Mouse (Mus musculus): ENCODE measurements around the gene Pxk. TPM values are rescaled to one million over a fixed set of nuclear protein-coding genes. Genes with fewer than 3 reads are reported as not detected.

Gene Pxk
- polyA plus RNA-seq, 1 experiment from 2014 or later, result 15.5 TPM

DNA sequence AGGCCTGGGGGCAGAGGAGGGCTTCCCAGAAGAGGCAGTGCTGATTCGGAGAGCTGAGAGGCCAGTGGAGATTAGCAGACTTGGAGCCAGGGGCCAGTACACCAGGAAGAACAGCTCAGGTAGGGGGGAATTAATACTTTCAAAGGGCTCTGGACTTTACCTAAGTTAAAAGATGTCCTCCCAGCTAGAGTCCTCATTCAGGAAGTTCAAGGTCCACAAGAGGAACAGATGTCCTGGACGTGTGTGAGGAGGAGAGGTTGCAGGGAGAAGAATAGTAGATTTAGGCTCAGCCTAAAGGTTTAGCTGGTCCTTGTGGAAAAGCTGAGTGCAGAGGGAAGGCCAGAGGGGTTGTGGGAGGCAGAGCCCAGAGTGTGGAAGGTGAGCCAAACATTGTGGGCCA is 36.2 kb downstream of the Pxk start:
- no peak overlapping the region for H3K4me3 ChIP-seq
- no peaks in the 10 kb centered on the region for H3K9me3 ChIP-seq
- 76% methylated on average over 2 of the region's 2 CpGs for WGBS
- no peak for DNase-seq (ENCODE audit: extremely low spot score, low spot score)
- no peaks in the 10 kb centered on the region for H3K36me3 ChIP-seq (replicated peaks)
- peaks cover under 1% of the 10 kb centered on the region for H3K4me1 ChIP-seq
- H3K27me3 ChIP-seq (ENCODE audit: poor library complexity, severe bottlenecking), result no peaks in the 10 kb centered on the region
- H3K27ac ChIP-seq, result no peak overlapping the region

DNA sequence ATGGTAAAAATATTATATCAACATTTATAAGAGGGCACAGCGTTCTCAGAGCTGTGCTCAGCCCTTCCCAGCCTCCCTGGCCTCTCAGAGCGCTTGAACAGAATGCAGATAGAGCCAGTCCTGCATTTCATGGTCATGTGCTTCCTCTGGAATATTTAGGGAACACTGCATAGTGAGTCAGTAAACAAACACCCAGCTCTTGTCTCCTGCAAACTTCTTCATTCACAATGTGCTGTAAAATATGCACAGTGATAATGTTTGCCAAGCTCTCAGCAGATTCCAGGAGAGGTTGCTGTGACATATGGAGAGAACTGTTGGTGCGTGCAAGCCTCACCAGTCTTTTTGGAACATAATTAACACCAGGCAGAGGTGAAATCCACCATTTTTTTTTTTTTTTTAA is 37.1 kb downstream of the Pxk start:
- Histone ChIP-seq H3K4me3 (no peak overlapping the region), H3K9me3 (no peaks in the 10 kb centered on the region), H3K27me3 (ENCODE audit: poor library complexity, severe bottlenecking) (no peaks in the 10 kb centered on the region), H3K27ac (no peak overlapping the region), H3K36me3 (replicated peaks) (no peaks in the 10 kb centered on the region), H3K4me1 (peaks cover 10% of the 10 kb centered on the region)
- 88% methylated on average over 3 of the region's 3 CpGs for WGBS
- no peak for DNase-seq (ENCODE audit: extremely low spot score, low spot score)

- 39% methylated on average over 23 of the region's 23 CpGs for WGBS
- peak overlapping the region; percentile 74 for H3K27ac ChIP-seq
Observed at GRCm38 (mm10) chr14:8139724-8140710, 42.0 kb downstream of the Pxk start.

DNA sequence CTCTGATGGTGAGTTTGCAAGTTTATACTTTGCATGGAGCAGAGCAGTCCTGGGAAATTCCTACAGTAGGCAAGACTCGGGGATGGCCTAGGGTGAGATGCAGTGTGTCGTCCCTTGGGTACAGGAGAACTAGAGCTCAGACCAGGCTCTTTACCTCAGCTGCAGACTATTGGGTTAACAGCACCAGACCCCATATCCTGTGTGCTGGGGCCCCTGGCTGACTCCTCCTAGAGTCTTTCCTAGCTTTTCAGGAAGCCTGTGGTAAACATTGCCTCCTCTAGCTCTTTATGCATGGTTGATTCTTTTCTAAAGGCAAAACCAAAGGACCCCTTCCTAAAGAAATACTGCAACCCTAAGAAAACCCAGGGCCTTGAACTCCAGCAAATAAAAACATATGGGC is 43.1 kb downstream of the Pxk start:
- no peaks in the 10 kb centered on the region for H3K9me3 ChIP-seq
- WGBS, result 64% methylated on average over 2 of the region's 2 CpGs
- DNase-seq (ENCODE audit: extremely low spot score, low spot score), result no peak
- H3K4me3 ChIP-seq, result no peak overlapping the region
- H3K4me1 ChIP-seq, result peaks cover 25% of the 10 kb centered on the region
- no peaks in the 10 kb centered on the region for H3K27me3 ChIP-seq (ENCODE audit: poor library complexity, severe bottlenecking)
- peaks cover 20% of the 10 kb centered on the region for H3K36me3 ChIP-seq (replicated peaks)
- no peak overlapping the region for H3K27ac ChIP-seq

More at GRCm38 (mm10) chr14:8139724-8140710, 42.0 kb downstream of the Pxk start:
- Histone ChIP-seq H3K27me3 (ENCODE audit: poor library complexity, severe bottlenecking) (no peaks in the 10 kb centered on the region), H3K4me3 (no peak overlapping the region), H3K36me3 (replicated peaks) (peaks cover 17% of the 10 kb centered on the region), H3K9me3 (no peaks in the 10 kb centered on the region), H3K4me1 (peaks cover 25% of the 10 kb centered on the region)
- peak; percentile 18 for DNase-seq (ENCODE audit: extremely low spot score, low spot score)

DNA sequence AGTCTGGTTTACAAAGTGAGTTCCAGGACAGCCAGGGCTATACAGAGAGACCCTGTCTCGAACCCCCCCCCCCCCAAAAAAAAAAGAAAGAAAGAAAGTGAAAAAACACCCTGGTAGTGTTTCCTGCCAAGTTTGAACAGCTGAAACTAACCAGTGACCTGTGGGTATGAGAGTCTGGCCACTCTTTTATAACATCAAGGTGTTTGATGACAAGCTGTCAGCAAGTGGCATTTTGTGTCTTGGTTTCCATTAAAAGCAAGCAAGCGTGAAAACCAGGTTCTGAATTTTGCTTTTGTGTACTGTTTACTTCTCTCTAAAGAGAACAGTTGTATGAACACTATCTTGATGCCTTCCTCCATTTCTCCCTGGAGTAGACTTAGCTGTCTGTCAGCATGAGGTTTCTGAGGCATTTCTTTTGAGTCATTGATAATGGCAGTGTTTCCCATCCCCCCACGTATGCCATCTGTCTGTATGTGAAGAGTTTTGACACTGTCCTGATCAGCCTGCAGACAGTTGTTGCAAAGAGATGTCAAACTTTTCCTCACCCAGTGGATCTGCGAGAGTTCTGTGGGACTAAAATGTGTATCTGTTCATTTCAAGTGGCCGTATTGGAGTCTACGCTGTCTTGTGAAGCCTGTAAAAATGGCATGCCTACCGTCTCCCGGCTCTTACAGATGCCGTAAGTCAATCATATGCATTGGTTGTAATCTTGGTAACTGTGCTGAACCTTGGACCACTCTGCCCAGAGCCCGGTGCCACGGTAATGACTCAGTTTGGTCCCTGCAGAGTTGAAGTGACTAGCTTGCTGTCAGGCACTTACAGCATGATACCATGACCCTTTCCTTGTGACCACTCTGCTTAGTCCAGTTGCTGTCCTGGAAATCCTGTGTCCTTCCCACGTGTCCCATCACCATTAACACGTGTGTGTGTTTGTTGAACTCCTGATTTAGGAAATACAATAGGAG is 47.9 kb downstream of the Pxk start:
- H3K36me3 ChIP-seq (replicated peaks), result peaks cover 20% of the 10 kb centered on the region
- DNase-seq (ENCODE audit: extremely low spot score, low spot score), result no peak
- 91% methylated on average over 13 of the region's 13 CpGs for WGBS
- H3K9me3 ChIP-seq, result no peaks in the 10 kb centered on the region
- no peaks in the 10 kb centered on the region for H3K27me3 ChIP-seq (ENCODE audit: poor library complexity, severe bottlenecking)
- H3K27ac ChIP-seq, result no peak overlapping the region
- peaks cover 10% of the 10 kb centered on the region for H3K4me1 ChIP-seq
- no peak overlapping the region for H3K4me3 ChIP-seq

GRCm38 (mm10) chr14:8146611-8147223 is 48.7 kb downstream of the Pxk start:
- 0 out of 2 replicates have a peak, but pooled peaks cover 3% of the 10 kb centered on the region for H3K4me1 ChIP-seq
- H3K27ac ChIP-seq, result no peak overlapping the region
- 92% methylated on average over 10 of the region's 11 CpGs for WGBS

GRCm38 (mm10) chr14:8148842-8149241 is 50.8 kb downstream of the Pxk start:
- H3K36me3 ChIP-seq (replicated peaks), result peaks cover 22% of the 10 kb centered on the region
- no peak overlapping the region for H3K27ac ChIP-seq
- H3K4me1 ChIP-seq, result 0 out of 2 replicates have a peak, but pooled peaks cover 3% of the 10 kb centered on the region
- 89% methylated on average over 8 of the region's 8 CpGs for WGBS
- H3K4me3 ChIP-seq, result no peak overlapping the region
- H3K9me3 ChIP-seq, result no peaks in the 10 kb centered on the region
- H3K27me3 ChIP-seq (ENCODE audit: poor library complexity, severe bottlenecking), result no peaks in the 10 kb centered on the region
- no peak for DNase-seq (ENCODE audit: extremely low spot score, low spot score)

More at GRCm38 (mm10) chr14:8146611-8147223, 48.7 kb downstream of the Pxk start:
- no peak for DNase-seq (ENCODE audit: extremely low spot score, low spot score)
- H3K4me3 ChIP-seq, result no peak overlapping the region
- H3K36me3 ChIP-seq (replicated peaks), result peaks cover 23% of the 10 kb centered on the region
- no peaks in the 10 kb centered on the region for H3K9me3 ChIP-seq
- no peaks in the 10 kb centered on the region for H3K27me3 ChIP-seq (ENCODE audit: poor library complexity, severe bottlenecking)

DNA sequence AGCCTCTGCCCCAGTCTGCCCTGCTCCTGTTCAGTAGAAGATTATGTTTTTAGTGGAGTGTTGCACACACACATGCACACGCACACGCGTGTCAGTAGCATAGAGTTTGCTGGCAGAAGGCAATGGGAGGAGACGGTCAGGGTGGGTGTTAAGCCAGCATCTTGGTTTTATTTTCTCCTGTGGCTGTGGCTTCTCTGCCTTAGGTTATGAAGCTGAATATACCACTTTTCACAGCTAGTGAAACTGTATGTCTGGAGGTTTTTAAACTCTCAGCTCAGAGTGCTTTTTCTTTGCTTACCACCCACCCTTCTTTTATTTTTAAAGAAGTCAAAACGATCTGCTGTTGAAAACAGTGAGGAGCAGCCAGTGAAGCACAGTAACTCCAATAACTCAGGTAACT is 53.7 kb downstream of the Pxk start:
- 93% methylated on average over 5 of the region's 5 CpGs for WGBS
- H3K36me3 ChIP-seq (replicated peaks), result peaks cover 10% of the 10 kb centered on the region; the same call in 1 of the 2 replicates
- no peak for DNase-seq (ENCODE audit: extremely low spot score, low spot score)
- H3K27me3 ChIP-seq (ENCODE audit: poor library complexity, severe bottlenecking), result no peaks in the 10 kb centered on the region
- H3K27ac ChIP-seq, result no peak overlapping the region
- 0 out of 2 replicates have a peak, but pooled peaks cover 3% of the 10 kb centered on the region for H3K4me1 ChIP-seq
- no peak overlapping the region for H3K4me3 ChIP-seq
- no peaks in the 10 kb centered on the region for H3K9me3 ChIP-seq

- no peak for DNase-seq (ENCODE audit: extremely low spot score, low spot score)
- H3K27ac ChIP-seq, result no peak overlapping the region
- no peaks in the 10 kb centered on the region for H3K4me1 ChIP-seq
- no peak overlapping the region for H3K4me3 ChIP-seq
- 85% methylated on average over 3 of the region's 3 CpGs for WGBS
- H3K36me3 ChIP-seq (replicated peaks), result peaks cover 10% of the 10 kb centered on the region; the same call in 1 of the 2 replicates
- H3K9me3 ChIP-seq, result no peaks in the 10 kb centered on the region
- no peaks in the 10 kb centered on the region for H3K27me3 ChIP-seq (ENCODE audit: poor library complexity, severe bottlenecking)
Observed at GRCm38 (mm10) chr14:8154072-8154471, 56.1 kb downstream of the Pxk start.

- Histone ChIP-seq H3K27ac (no peak overlapping the region), H3K4me3 (no peak overlapping the region), H3K4me1 (no peaks in the 10 kb centered on the region), H3K27me3 (ENCODE audit: poor library complexity, severe bottlenecking) (no peaks in the 10 kb centered on the region), H3K36me3 (replicated peaks) (peaks cover 9% of the 10 kb centered on the region), H3K9me3 (no peaks in the 10 kb centered on the region)
- DNase-seq (ENCODE audit: extremely low spot score, low spot score), result no peak
- 39% methylated on average over 3 of the region's 3 CpGs for WGBS
Observed at GRCm38 (mm10) chr14:8156947-8157346, 58.9 kb downstream of the Pxk start.

- H3K9me3 ChIP-seq, result no peaks in the 10 kb centered on the region
- no peaks in the 10 kb centered on the region for H3K4me1 ChIP-seq
- no peak for DNase-seq (ENCODE audit: extremely low spot score, low spot score)
- H3K36me3 ChIP-seq (replicated peaks), result peaks cover 21% of the 10 kb centered on the region
- 91% methylated on average over 3 of the region's 3 CpGs for WGBS
- no peaks in the 10 kb centered on the region for H3K27me3 ChIP-seq (ENCODE audit: poor library complexity, severe bottlenecking)
- no peak overlapping the region for H3K27ac ChIP-seq
- H3K4me3 ChIP-seq, result no peak overlapping the region
Observed at GRCm38 (mm10) chr14:8158721-8159120, 60.7 kb downstream of the Pxk start.

GRCm38 (mm10) chr14:8159141-8159540 is 61.1 kb downstream of the Pxk start:
- Histone ChIP-seq H3K27me3 (ENCODE audit: poor library complexity, severe bottlenecking) (no peaks in the 10 kb centered on the region), H3K36me3 (replicated peaks) (peaks cover 25% of the 10 kb centered on the region), H3K4me3 (no peak overlapping the region), H3K4me1 (no peaks in the 10 kb centered on the region), H3K27ac (no peak overlapping the region), H3K9me3 (no peaks in the 10 kb centered on the region)
- no peak for DNase-seq (ENCODE audit: extremely low spot score, low spot score)
- 87% methylated on average over 3 of the region's 3 CpGs for WGBS
